Mouse (Mus musculus): ENCODE measurements around the gene Zcchc24.

DNA sequence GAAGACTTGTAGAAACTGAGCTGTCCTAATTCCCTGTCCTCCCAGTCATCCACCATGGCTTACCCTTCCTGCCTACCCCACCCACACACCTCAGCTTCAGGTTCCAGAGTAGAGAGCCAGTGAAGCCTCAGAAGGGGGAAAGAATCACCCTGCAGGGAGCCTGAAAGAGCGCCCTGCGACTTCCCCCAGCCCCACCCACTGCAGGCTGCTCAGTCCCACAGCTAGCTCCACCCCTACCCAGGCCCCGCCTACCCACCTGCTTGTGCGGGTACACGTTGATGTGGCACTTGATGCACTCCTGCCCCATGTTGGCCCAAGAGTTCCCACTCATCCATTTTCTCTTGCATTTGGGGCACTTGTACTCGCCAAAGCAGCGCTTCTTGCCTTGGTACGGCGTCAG lies 49.5 kb downstream of the Zcchc24 start:
- TF ChIP-seq CTCF (IDR thresholded peaks at IDR 0.05; ENCODE audit: low read depth, low read length) (no peak), POLR2A (IDR thresholded peaks at IDR 0.05; ENCODE audit: borderline replicate concordance, low read depth, low read length) (no peak)

Measured in bone marrow macrophage, adult 2 months (primary cell).